Mouse (Mus musculus) heart, embryonic 10.5 days (tissue): ENCODE measurements around the gene Evc2. TPM values are rescaled to one million over a fixed set of nuclear protein-coding genes. Genes with fewer than 3 reads are reported as not detected.

ENCODE experiments used
- DNase-seq: peaks from one replicate; pipeline ENCODE4 v3.0.0-alpha.2; 2017; ENCODE audit warnings: low spot score
- H3K27ac ChIP-seq: fragments of 300-500 bp; sonication (generic); 2 replicates; pipeline ENCODE4 v1.5.1; 2016; ENCODE audit warnings: mild to moderate bottlenecking
- H3K27me3 ChIP-seq: fragments of 300-500 bp; sonication (generic); 2 replicates; pipeline ENCODE4 v1.6.1; 2016; ENCODE audit warnings: mild to moderate bottlenecking; ENCODE audit not compliant: poor library complexity, insufficient read depth, severe bottlenecking
- H3K36me3 ChIP-seq: fragments of 300-500 bp; sonication (generic); 2 replicates; pipeline ENCODE4 v1.6.1; 2016; ENCODE audit warnings: mild to moderate bottlenecking, moderate library complexity
- H3K4me1 ChIP-seq: fragments of 300-500 bp; sonication (generic); 2 replicates; pipeline ENCODE4 v1.6.1; 2016; ENCODE audit warnings: mild to moderate bottlenecking
- H3K4me3 ChIP-seq: fragments of 300-500 bp; sonication (generic); 2 replicates; pipeline ENCODE4 v1.5.1; 2016; ENCODE audit warnings: mild to moderate bottlenecking, moderate library complexity
- H3K9me3 ChIP-seq: fragments of 300-500 bp; sonication (generic); 2 replicates; pipeline ENCODE4 v1.6.1; 2016; ENCODE audit warnings: mild to moderate bottlenecking, moderate library complexity
- WGBS: fragments of 180-500 bp; shearing (Covaris S2); methylation state at CpG from one replicate; pipeline ENCODE4 v1.1.7; 2016; 5-methylcytosine and 5-hydroxymethylcytosine counted together
- polyA plus RNA-seq: library from polyadenylated mRNA; unstranded; fragments of >200 nt; fragmentation: Nextera tagmentation; extraction: Ambion mirVana; gene quantifications from 2 replicates; pipeline ENCODE4 v1.2.1, GENCODE M21; 2016

The Evc2 gene
- 14.4 and 14.9 TPM in 2 replicates for polyA plus RNA-seq

DNA sequence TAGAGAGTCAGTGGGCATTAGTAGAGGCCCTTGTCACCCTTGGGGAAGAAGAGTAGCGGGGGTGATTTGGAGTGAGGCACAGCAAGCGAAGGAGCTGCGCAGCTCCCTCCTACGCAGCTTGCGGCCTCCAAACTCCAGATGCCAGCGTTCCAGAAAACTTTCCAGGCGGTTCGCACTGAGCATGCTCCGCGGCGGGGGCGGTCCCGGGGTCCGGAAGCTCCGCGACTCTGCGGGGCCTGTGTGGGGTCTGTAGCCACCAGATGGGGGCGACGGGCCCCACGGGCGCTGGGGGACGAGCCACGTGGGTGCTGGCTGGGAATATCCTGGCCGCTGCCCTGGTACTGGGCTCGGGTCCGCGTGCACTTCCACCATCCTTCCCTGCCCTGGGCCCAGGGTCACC lies at the start of gene Evc2:
Gene Evc2, plus strand, starts transcription at position 212 of the 400 bp plus-strand sequence.
- Histone ChIP-seq H3K9me3 (no peaks in the 10 kb centered on the region), H3K27ac (peak within 1 kb of the TSS; percentile 87), H3K4me3 (peak within 1 kb of the TSS; percentile 74), H3K36me3 (peaks cover 12% of the 10 kb centered on the region; the same call in 1 of the 2 replicates), H3K27me3 (peaks cover 7% of the 10 kb centered on the region; the same call in 1 of the 2 replicates), H3K4me1 (peaks cover 41% of the 10 kb centered on the region)
- WGBS, result under 1% methylated on average over 27 of the region's 27 CpGs
- DNase-seq, result peak; percentile 90

DNA sequence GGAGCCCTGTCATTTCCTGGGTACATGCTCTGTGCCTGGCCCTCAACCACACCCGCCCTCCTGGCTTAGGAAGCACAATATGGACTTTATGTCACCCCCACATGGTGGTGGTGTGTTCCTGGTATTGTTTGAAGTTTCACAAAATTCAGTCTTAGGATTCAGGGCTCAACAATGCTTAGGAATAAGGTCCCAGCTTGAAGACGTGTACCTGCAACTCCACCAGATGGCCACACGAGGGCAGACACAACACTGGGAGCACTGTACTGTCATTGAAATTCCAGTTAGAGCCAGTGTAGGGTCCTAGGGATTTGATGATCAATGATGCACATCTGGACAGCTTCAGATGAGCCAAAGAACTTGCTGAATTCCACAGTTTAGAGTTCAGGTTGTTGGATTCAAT lies 49.1 kb upstream of the Evc2 start:
- H3K27me3 ChIP-seq, result no peaks in the 10 kb centered on the region
- no peak overlapping the region for H3K27ac ChIP-seq
- 13% methylated on average over 3 of the region's 3 CpGs for WGBS
- 0 out of 2 replicates have a peak, but pooled peaks cover 3% of the 10 kb centered on the region for H3K36me3 ChIP-seq
- no peaks in the 10 kb centered on the region for H3K9me3 ChIP-seq
- H3K4me1 ChIP-seq, result no peaks in the 10 kb centered on the region
- H3K4me3 ChIP-seq, result no peak overlapping the region
- no peak for DNase-seq

DNA sequence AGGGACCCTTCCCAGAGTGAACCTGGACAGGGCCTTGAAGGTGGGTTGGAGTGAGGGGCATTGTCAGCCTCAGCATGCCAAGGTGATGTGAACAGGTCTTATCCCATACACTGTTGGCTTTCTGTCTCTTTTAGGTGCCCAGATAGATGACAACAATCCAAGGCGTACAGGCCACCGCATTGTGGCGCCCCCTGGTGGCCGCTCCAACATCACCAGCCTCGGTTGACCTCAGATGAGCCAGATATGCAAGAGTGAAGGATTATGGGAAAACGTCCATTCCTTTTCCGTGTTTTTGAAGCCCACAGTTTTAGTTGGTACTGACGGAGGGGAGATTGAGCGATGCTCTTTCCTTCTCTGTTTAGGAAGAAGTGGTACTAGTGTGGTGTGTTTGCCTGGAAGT lies 47.3 kb upstream of the Evc2 start:
- Histone ChIP-seq H3K27ac (no peak overlapping the region), H3K9me3 (no peaks in the 10 kb centered on the region), H3K4me1 (no peaks in the 10 kb centered on the region), H3K36me3 (0 out of 2 replicates have a peak, but pooled peaks cover 3% of the 10 kb centered on the region), H3K27me3 (no peaks in the 10 kb centered on the region), H3K4me3 (no peak overlapping the region)
- DNase-seq, result no peak
- whole genome bisulfite sequencing, result 56% methylated on average over 9 of the region's 9 CpGs

DNA sequence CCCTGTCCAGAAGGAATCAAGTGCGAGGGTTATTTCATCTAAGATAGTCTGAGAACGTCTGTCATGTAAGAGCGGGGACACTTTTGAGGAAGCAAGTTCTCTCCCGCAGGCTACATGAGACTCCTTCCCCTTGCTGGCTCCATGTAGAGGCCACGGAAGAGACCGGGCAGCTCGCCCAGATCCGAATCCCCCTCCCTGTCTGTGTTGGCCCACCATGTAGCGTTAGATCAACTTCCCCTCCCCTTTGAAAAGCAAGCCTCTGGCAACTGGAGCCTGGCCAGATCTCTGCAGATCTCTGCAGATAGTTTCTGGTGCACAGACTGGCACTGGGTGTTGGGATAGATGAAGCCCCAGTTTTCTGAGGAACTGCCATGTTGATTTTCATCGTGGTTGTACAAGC lies 41.6 kb upstream of the Evc2 start:
- Histone ChIP-seq H3K9me3 (no peaks in the 10 kb centered on the region), H3K4me3 (no peak overlapping the region), H3K27me3 (no peaks in the 10 kb centered on the region), H3K27ac (no peak overlapping the region), H3K36me3 (0 out of 2 replicates have a peak, but pooled peaks cover under 1% of the 10 kb centered on the region), H3K4me1 (no peaks in the 10 kb centered on the region)
- DNase-seq, result no peak
- WGBS, result 75% methylated on average over 10 of the region's 10 CpGs

DNA sequence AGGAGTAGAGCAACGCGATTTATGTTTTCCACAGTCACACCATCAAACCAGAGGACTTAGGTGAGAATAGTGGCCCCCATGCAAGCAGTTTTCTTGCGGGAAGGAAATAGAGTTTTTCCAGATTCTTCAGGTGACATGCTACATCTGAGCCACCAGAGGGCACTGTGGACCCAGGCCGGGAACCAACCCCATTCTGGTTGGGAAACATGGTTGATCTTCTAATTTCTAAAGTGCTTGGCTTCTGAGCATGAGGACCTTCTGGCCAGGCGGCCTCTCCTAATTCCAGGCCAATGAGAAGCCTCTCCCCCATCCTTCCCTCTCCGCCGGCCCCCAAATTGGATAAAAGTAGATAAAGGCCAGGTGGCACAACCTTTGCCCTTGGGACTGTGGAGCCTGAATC lies 39.9 kb upstream of the Evc2 start:
- H3K9me3 ChIP-seq, result no peaks in the 10 kb centered on the region
- WGBS, result 23% methylated on average over 7 of the region's 7 CpGs
- no peaks in the 10 kb centered on the region for H3K4me1 ChIP-seq
- H3K27me3 ChIP-seq, result no peaks in the 10 kb centered on the region
- no peak overlapping the region for H3K27ac ChIP-seq
- no peak overlapping the region for H3K4me3 ChIP-seq
- no peaks in the 10 kb centered on the region for H3K36me3 ChIP-seq
- no peak for DNase-seq

DNA sequence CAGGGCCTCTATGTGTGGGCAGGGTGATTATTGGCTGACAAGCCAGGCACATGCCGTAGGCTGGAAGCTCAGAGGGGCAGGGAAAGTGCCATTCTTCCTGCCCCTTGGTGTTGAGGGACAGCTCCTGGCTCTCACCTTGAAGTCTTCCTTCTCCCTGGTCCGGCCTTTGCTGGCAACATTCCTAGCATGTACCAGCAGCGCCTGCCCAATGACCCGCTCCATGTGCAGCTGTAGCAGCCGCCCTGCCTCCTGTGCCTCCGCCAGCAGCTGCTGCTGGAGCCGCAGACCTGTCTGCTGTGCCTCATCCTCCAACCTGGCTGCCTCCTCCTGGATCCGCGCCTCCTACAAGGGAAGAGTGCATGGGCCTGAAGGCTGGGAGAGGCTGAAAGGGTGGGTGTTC lies 28.3 kb upstream of the Evc2 start:
- Histone ChIP-seq H3K36me3 (peaks cover 24% of the 10 kb centered on the region), H3K27ac (no peak overlapping the region), H3K4me3 (no peak overlapping the region), H3K9me3 (no peaks in the 10 kb centered on the region), H3K4me1 (no peaks in the 10 kb centered on the region), H3K27me3 (no peaks in the 10 kb centered on the region)
- WGBS, result 80% methylated on average over 9 of the region's 9 CpGs
- DNase-seq, result no peak

DNA sequence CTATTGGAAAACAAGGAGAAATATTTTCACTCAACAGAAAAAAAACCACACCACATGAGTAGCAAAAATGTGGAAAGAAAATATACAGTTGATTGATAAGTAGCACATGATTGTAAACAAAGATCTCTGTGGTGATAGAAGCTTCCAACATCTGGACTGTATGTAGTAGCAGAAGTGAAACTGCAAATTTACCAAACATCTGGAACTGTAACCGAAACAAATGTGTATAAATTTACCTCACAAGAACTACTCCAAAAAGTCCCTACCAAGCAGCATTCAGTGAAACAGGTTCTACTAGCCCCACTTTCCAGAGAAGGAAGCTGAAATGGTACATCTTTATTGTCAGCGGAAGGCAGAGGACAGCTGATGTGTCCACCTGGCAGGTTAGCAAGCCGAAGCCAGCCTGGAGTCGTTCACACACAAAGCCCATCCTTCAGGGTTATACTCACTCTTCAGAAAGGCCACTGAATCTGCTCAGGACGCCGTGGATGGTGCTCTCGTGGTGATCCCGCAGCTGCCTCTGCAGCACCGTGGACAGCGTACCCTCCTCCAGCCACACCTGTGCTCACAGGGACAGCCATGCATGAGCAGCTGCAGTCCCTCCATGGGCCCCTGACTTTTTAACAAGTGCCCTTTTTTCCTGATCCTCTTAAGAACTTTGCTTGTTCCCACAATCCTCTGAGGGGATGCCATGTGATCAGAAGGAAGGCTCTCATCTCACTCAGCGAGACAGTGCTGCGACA lies 25.1 kb upstream of the Evc2 start:
- H3K4me3 ChIP-seq, result no peak overlapping the region
- DNase-seq, result no peak
- H3K27ac ChIP-seq, result no peak overlapping the region
- WGBS, result 81% methylated on average over 12 of the region's 12 CpGs
- peaks cover 6% of the 10 kb centered on the region; the same call in 1 of the 2 replicates for H3K9me3 ChIP-seq
- no peaks in the 10 kb centered on the region for H3K4me1 ChIP-seq
- no peaks in the 10 kb centered on the region for H3K27me3 ChIP-seq
- peaks cover 46% of the 10 kb centered on the region for H3K36me3 ChIP-seq

DNA sequence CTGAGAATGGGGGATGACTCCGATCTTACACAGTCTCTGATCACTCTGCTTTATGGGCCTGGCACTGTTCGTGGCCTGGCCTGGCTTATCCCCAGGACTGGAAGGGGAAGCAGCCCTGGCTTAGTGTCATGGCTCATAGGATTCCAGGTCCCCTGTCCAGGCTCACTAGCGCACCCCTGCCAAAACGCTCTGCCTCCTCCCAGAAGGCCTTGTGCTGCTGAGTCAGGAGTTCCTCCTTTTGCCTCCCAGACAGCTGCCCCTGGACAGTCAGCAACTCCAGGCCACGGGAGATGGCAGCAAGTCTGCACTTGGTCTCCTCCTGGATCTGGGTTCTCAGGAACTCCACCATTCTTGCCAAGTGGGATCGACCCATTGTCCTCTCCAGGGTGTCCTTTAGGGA lies 19.6 kb upstream of the Evc2 start:
- Histone ChIP-seq H3K9me3 (peaks cover 6% of the 10 kb centered on the region; the same call in 1 of the 2 replicates), H3K36me3 (peaks cover 54% of the 10 kb centered on the region), H3K4me1 (no peaks in the 10 kb centered on the region), H3K4me3 (no peak overlapping the region), H3K27me3 (no peaks in the 10 kb centered on the region), H3K27ac (no peak overlapping the region)
- DNase-seq, result no peak
- WGBS, result 81% methylated on average over 6 of the region's 6 CpGs

DNA sequence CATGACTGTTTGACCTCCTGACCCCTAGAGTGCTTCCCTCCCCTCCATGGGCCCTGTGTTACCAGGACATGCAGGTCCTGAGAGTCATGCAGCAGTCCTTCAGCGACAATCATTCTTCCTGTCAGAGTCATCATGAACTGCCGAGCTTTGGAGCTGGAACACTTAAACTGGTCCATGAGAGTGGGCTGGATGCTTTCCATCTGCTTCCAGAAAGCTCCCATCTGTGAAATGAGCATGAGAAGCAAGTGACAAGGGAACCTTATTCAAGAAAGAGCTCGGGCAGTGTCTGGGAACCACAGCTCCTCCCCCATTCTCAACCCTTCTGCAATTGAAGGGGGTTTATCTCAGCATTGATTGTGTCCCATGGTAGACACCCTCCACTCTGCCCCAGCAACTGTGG lies 18.1 kb upstream of the Evc2 start:
- Histone ChIP-seq H3K36me3 (peaks cover 50% of the 10 kb centered on the region), H3K4me1 (no peaks in the 10 kb centered on the region), H3K27me3 (no peaks in the 10 kb centered on the region), H3K27ac (no peak overlapping the region), H3K4me3 (no peak overlapping the region), H3K9me3 (peaks cover 6% of the 10 kb centered on the region)
- DNase-seq, result no peak
- 73% methylated on average over 3 of the region's 3 CpGs for WGBS

DNA sequence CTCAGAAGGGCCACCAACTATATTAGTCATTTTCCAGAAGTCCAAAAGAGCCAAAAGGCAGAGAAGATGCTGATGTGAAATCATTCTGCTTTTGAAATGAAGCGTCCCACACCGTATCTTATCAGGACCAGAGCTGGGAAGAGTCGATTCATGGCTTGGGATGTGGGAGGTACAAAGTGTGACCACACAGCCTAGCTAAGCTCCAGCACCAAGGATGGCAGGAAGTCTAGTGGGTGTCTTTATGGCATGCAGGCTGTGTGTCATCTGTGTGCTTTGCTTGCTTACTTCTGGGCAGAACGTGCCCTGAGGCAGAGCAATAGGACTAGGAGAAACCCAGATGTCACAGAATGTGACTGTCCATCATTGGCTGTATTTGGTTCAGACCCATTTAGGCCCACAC lies 17.5 kb upstream of the Evc2 start:
- Histone ChIP-seq H3K27me3 (no peaks in the 10 kb centered on the region), H3K36me3 (peaks cover 50% of the 10 kb centered on the region), H3K27ac (no peak overlapping the region), H3K4me1 (no peaks in the 10 kb centered on the region), H3K4me3 (no peak overlapping the region), H3K9me3 (no peaks in the 10 kb centered on the region; the same call in 1 of the 2 replicates)
- DNase-seq, result no peak
- WGBS, result 72% methylated on average over 4 of the region's 4 CpGs

DNA sequence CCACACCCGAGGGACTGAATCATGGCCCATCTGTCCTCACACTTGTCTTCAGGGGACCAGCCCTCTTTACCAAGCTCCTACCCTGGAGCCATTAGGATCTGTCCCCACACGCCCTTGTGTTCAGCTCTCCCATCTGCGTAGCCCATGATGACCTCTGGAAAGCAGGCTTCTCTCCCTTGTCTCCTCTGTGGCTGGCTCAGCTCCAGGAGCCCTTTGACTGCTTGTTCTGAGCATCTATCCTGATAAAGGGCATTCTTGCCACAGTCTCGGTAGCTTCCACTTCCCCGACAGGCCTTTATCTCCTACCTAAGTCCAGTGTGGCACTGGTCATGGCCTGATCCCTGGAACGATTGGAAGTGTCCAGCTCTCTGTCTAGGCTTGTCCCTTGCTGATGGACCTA lies 11.6 kb upstream of the Evc2 start:
- 70% methylated on average over 6 of the region's 6 CpGs for WGBS
- H3K27me3 ChIP-seq, result peaks cover 6% of the 10 kb centered on the region; the same call in 1 of the 2 replicates
- peaks cover 31% of the 10 kb centered on the region for H3K36me3 ChIP-seq

DNA sequence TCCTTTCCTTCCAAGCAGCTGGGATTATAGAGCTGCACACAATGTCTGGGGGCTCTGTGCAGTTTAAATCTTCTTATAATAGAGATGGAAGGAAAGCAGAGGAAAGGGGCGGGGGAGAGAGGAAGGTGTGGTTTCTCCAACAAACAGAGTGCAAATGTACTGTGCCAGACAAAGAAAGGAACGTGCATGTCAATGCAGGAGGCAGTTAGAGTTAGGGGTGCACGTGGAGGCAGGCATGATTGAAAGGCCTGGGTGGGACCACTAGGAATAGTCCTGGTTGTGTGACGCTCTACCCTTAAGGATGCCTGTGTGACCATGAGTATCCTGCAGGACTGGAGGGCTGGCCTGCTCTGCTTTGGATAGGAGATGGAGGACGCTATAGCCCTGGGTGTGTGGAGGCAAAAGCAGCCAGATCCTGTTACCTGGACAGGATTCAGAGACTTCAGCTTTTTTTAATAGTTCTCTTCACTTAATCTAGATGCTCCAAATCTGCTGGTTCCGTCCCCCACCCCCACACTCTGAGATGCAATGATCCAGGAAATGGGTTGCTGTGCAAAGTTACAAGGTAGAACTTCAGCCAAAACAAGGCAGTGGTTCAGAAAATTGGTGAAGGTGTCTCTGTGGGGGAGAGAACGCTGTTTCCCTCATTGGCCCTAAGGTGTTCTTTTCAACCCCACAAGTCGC lies 7.7 kb upstream of the Evc2 start:
- peaks cover 12% of the 10 kb centered on the region for H3K36me3 ChIP-seq

More for the DNA sequence above, 11.6 kb upstream of the Evc2 start:
- DNase-seq, result no peak
- Histone ChIP-seq H3K4me1 (no peaks in the 10 kb centered on the region), H3K9me3 (no peaks in the 10 kb centered on the region; the same call in 1 of the 2 replicates), H3K4me3 (no peak overlapping the region), H3K27ac (no peak overlapping the region)

DNA sequence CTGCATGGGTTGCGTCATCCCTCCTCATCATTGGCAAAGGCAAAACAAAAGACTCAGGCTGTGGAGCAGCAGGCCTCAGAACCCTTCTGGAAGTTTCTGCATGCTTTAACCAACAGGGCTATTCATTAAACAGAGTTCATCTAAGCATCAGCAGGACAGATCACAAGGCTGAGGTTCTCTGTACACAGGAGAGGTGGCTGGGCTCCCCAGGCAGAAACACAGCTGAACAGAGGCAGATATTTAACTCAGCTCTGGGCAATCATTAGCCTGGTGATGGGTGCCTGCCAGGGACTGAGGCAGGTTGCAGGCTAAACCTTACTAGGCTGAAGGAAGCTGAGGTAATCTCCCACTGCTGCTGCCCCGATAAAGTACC lies 7.2 kb upstream of the Evc2 start:
- Histone ChIP-seq H3K9me3 (no peaks in the 10 kb centered on the region), H3K27me3 (peaks cover 13% of the 10 kb centered on the region; the same call in 1 of the 2 replicates), H3K4me1 (peaks cover 3% of the 10 kb centered on the region; the same call in 1 of the 2 replicates), H3K27ac (no peak overlapping the region), H3K4me3 (no peak overlapping the region), H3K36me3 (peaks cover 7% of the 10 kb centered on the region; the same call in 1 of the 2 replicates)
- 86% methylated on average over 2 of the region's 2 CpGs for WGBS
- DNase-seq, result no peak

More for the DNA sequence above, 7.7 kb upstream of the Evc2 start:
- Histone ChIP-seq H3K4me3 (no peak overlapping the region), H3K27me3 (peaks cover 8% of the 10 kb centered on the region; the same call in 1 of the 2 replicates), H3K27ac (no peak overlapping the region), H3K4me1 (no peaks in the 10 kb centered on the region), H3K9me3 (no peaks in the 10 kb centered on the region)
- no peak for DNase-seq
- WGBS, result 83% methylated on average over 8 of the region's 8 CpGs
